Mouse (Mus musculus): ENCODE results near the gene Scn8a.

DNA sequence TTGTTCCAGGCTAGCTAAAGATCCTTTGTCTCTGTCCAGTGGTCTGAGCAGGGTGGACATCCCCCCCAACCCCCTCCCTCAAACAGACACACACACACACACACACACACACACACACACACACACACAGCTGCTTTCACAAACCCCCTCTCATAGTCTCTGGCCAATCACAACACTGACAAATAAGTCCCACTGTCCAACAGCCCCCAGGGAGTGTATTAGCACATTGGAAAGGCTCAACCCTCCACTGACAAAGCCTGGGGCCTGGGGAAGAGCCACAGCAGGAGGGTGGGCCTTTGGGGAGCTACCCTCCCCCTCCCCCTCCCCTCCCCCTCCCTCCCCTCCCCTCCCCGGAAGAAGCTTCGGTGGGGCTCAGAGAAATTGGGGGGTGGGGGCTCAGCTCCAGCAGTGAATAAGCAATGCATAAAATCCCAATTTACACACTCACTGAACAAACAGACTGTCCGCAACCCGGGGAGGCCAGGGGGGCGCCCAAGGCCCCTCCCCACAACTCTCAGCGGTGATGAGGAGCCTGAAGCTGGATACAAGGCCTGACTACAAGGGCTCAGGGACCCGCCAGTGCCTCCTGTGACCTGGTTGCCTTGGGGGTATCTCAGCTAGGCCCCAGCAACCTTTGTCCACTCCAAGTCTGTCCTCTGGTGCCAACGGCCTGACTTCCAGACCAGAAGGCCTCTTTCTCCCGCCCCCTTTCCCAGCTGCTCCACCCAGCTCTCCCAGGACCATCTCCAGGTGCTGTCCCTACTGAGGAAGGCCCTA, 197.4 kb downstream of the Scn8a start:
- TF ChIP-seq POLR2A (IDR thresholded peaks at IDR 0.05; ENCODE audit: low read depth, low read length) (no peak), CTCF (IDR thresholded peaks at IDR 0.05; ENCODE audit: extremely low read depth, insufficient read length, insufficient replicate concordance, low read depth, low read length) (no peak)

All from small intestine, adult 2 months (tissue).